Mouse (Mus musculus): Measurements from ENCODE around the gene Paics. TPM values are rescaled to one million over a fixed set of nuclear protein-coding genes. Genes with fewer than 3 reads are reported as not detected.
"Not testable (repeated sequence)": the region's sequence is repeated elsewhere in the genome, so short reads cannot be mapped to it uniquely, and the experiment has no call there.

Paics gene
- polyA plus RNA-seq (2014; fragmentation: Nextera tagmentation; extraction: Ambion mirVana), result 165 and 174 TPM in 2 replicates

DNA sequence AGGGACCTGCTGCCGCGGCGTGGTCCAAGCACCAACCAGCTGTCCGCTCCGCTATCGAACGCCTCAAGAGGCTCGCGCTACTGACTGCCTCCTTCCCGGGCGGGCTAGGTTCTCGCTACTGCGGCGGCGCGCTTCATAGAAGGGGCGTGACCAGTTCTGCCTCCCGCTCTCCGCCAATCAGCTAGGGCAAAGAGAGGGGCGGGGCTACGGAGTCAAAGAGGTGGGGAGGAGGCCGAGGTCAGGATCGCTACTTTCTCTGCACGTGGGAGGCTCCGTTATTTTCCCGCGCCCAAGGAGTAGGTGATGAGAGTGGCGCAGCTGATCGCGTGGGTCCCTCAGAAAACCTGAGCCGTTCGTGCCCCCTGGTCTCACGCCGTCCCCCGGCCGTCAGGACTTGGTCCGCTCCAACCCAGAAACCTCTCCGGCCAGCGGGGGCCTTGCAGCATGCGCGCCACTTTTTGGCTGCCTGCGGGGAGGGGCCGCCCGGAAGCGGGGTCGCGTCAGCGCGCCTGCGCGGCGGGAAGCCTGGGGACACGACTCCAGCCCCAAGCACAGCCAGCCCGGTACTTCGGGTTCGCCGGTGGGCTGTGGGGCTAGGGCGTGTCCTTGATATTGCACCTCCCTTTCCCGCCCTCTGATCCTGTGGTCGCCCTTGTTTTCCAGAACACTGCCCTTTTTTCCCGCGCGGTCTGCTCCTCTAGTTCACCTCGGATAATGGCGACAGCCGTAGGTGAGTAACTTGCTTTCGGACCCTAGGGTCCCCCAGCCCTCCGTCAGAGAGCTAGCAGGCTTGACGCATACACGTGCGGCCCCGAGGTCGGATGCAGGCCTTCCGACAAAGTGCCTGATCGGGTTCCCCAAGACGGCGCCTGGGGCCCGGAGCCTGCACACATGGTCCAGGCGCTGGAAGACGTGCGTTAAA lies at the start of gene Paics, which contains the start of gene Ppat:
TSS of gene Paics (plus strand) at position 202 of the 922 bp plus-strand sequence.
TSS of gene Ppat (minus strand) at position 473 of the 922 bp plus-strand sequence.
- Histone ChIP-seq H3K9ac (replicated peaks; ENCODE audit: low read depth, low read length) (peak within 1 kb of the TSS; percentile 74), H3K4me1 (ENCODE audit: control insufficient read depth, insufficient read depth, low read length) (peaks cover 21% of the 10 kb centered on the region), H3K36me3 (ENCODE audit: control insufficient read depth, insufficient read depth, low read length) (no peaks in the 10 kb centered on the region; the same call in 1 of the 2 replicates), H3K27ac (ENCODE audit: low read depth, low read length) (peak within 1 kb of the TSS; percentile 52), H3K4me2 (ENCODE audit: low read depth, low read length) (peak within 1 kb of the TSS; percentile 74), H3K27me3 (ENCODE audit: control insufficient read depth, insufficient read depth, low read length) (no peaks in the 10 kb centered on the region; the same call in 1 of the 2 replicates), H3K4me3 (ENCODE audit: low read depth, low read length) (peak within 1 kb of the TSS; percentile 63), H3K9me3 (ENCODE audit: control insufficient read depth, low read length) (no peaks in the 10 kb centered on the region)
- WGBS, result under 1% methylated on average over 81 of the region's 81 CpGs
- peak; percentile 97 for ATAC-seq (ENCODE audit: low read depth)

DNA sequence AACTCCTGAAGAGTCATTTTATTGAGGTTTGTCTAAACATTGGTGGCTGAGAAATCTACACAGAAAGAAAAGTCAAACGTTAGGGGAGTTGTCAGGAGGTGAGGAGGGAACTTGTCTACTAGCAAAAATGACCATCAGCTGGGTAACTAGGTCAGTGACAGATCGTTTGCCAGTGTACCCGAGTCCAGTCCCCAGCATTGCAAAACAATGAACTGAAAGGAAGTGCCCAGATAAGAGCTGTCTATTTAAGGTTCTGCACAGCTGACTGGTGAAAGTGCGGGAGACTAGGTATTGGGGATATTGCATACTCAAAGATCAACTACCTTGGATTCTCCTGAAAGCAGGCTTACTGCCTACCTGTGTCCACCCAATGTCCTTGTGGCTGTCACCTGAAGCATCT lies 49.0 kb upstream of the Paics start:
- WGBS, result 85% methylated on average over 4 of the region's 4 CpGs
- H3K9me3 ChIP-seq (ENCODE audit: control insufficient read depth, low read length), result no peaks in the 10 kb centered on the region
- no peak for ATAC-seq (ENCODE audit: low read depth)
- H3K4me1 ChIP-seq (ENCODE audit: control insufficient read depth, insufficient read depth, low read length), result peaks cover 4% of the 10 kb centered on the region; the same call in 1 of the 2 replicates
- no peak overlapping the region for H3K4me2 ChIP-seq (ENCODE audit: low read depth, low read length)
- no peak overlapping the region for H3K9ac ChIP-seq (replicated peaks; ENCODE audit: low read depth, low read length)
- H3K36me3 ChIP-seq (ENCODE audit: control insufficient read depth, insufficient read depth, low read length), result no peaks in the 10 kb centered on the region
- no peaks in the 10 kb centered on the region for H3K27me3 ChIP-seq (ENCODE audit: control insufficient read depth, insufficient read depth, low read length)
- H3K27ac ChIP-seq (ENCODE audit: low read depth, low read length), result no peak overlapping the region
- H3K4me3 ChIP-seq (ENCODE audit: low read depth, low read length), result no peak overlapping the region

DNA sequence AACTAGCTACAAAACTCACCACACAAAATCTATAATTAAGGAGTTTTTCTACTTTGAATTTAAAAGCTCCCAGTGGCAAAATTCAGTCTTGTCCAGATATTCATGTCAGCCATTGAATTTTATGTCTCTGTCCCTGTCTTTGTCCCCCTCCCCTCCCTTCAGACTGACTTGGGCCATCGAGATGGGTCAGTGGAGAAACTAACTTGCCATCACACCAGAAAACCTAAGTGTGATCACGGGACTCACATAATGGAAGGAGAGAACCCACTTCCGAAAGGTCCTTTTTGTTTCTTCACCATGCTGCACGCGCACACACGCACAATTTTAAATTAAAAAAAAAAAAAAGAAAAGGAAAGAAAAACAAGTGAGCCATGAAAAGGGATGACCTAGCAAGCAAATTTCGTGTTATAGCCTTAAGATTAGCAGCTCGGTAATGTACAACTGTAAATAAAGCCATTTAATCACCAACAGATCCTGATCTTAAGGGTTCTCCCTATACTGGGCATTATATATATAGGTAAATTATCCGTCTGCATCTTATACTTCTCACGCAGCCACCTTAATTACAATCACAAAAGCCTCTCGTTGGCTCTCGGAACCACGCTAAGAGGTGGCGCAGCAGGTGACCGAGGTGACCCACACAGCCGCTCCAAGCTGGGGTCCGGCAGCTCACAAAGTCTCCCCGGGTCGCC lies 46.2 kb upstream of the Paics start:
- peak; percentile 57 for ATAC-seq (ENCODE audit: low read depth)
- Histone ChIP-seq H3K4me3 (ENCODE audit: low read depth, low read length) (peak overlapping the region; percentile 70), H3K9me3 (ENCODE audit: control insufficient read depth, low read length) (no peaks in the 10 kb centered on the region), H3K4me1 (ENCODE audit: control insufficient read depth, insufficient read depth, low read length) (peaks cover 4% of the 10 kb centered on the region; the same call in 1 of the 2 replicates), H3K36me3 (ENCODE audit: control insufficient read depth, insufficient read depth, low read length) (no peaks in the 10 kb centered on the region), H3K27me3 (ENCODE audit: control insufficient read depth, insufficient read depth, low read length) (no peaks in the 10 kb centered on the region), H3K27ac (ENCODE audit: low read depth, low read length) (peak overlapping the region; percentile 91), H3K9ac (replicated peaks; ENCODE audit: low read depth, low read length) (peak overlapping the region; percentile 80), H3K4me2 (ENCODE audit: low read depth, low read length) (peak overlapping the region; percentile 50)
- WGBS, result 1% methylated on average over 19 of the region's 19 CpGs

DNA sequence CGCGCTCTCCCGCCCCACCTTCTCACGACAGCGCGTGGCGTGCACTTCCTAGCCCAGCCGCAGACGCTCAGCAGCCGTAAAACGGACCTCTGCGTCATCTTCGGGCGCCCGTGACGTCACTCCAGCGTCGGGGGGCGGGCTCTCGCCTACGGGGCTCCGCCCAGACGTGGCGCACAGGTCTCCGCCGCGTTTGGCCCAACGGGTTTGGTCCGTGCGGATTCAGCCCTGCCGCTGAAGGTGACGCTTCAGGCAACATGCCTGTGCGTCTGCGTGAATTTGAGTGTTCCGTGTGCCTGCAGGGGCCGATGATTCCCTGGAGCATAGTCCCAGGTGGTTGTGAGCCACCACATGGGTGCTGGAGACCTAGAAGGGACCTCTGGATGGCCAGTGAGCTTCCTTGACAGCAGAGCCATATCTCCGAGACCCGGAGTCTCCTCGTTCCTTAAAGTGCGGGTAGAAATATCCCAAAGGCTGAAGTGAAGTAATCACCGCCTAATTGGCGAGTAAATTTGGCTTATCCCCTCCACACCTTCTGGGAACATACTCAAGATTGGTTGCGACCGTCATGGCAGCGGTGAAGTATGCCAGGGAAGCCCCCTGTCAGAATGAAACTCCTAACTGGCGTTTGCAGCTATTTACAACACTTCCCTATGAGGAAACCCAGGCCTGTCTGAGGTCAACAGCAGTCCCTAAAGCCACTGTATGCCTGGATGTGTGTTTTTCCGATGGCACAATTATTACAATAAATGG lies 45.5 kb upstream of the Paics start, which contains the start of gene Aasdh:
TSS of gene Aasdh (minus strand) at position 110 of the 750 bp plus-strand sequence.
- Histone ChIP-seq H3K36me3 (ENCODE audit: control insufficient read depth, insufficient read depth, low read length) (no peaks in the 10 kb centered on the region), H3K27me3 (ENCODE audit: control insufficient read depth, insufficient read depth, low read length) (no peaks in the 10 kb centered on the region), H3K9me3 (ENCODE audit: control insufficient read depth, low read length) (no peaks in the 10 kb centered on the region), H3K4me2 (ENCODE audit: low read depth, low read length) (peak within 1 kb of the TSS; percentile 85), H3K9ac (replicated peaks; ENCODE audit: low read depth, low read length) (peak within 1 kb of the TSS; percentile 80), H3K27ac (ENCODE audit: low read depth, low read length) (peak within 1 kb of the TSS; percentile 91), H3K4me3 (ENCODE audit: low read depth, low read length) (peak within 1 kb of the TSS; percentile 70), H3K4me1 (ENCODE audit: control insufficient read depth, insufficient read depth, low read length) (peaks cover 4% of the 10 kb centered on the region; the same call in 1 of the 2 replicates)
- under 1% methylated on average over 47 of the region's 47 CpGs for WGBS
- peak; percentile 98 for ATAC-seq (ENCODE audit: low read depth)

DNA sequence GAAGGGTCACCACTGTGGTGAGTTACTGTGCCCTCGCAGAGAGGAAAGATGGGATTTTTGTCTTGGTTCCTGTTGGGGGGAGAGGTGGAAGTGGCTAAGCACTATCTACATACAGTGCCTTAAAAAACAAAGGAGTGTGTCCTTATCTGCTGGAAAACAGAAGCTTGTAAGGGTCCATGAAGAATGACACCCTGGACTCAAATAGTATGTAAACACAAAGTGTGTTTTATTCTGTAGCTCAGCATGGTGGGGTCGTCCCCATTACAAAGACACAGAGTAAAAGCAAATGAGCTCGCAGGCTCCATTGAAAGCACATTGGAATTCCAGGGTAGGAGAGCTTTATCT lies 45.0 kb upstream of the Paics start:
- H3K4me2 ChIP-seq (ENCODE audit: low read depth, low read length), result peak overlapping the region; percentile 85
- ATAC-seq (ENCODE audit: low read depth), result no peak
- peak overlapping the region; percentile 70 for H3K4me3 ChIP-seq (ENCODE audit: low read depth, low read length)
- peak overlapping the region; percentile 80 for H3K9ac ChIP-seq (replicated peaks; ENCODE audit: low read depth, low read length)
- no peaks in the 10 kb centered on the region for H3K9me3 ChIP-seq (ENCODE audit: control insufficient read depth, low read length)
- peak overlapping the region; percentile 91 for H3K27ac ChIP-seq (ENCODE audit: low read depth, low read length)
- H3K36me3 ChIP-seq (ENCODE audit: control insufficient read depth, insufficient read depth, low read length), result no peaks in the 10 kb centered on the region
- WGBS, result 37% methylated on average over 3 of the region's 3 CpGs
- peaks cover 4% of the 10 kb centered on the region; the same call in 1 of the 2 replicates for H3K4me1 ChIP-seq (ENCODE audit: control insufficient read depth, insufficient read depth, low read length)
- no peaks in the 10 kb centered on the region for H3K27me3 ChIP-seq (ENCODE audit: control insufficient read depth, insufficient read depth, low read length)

DNA sequence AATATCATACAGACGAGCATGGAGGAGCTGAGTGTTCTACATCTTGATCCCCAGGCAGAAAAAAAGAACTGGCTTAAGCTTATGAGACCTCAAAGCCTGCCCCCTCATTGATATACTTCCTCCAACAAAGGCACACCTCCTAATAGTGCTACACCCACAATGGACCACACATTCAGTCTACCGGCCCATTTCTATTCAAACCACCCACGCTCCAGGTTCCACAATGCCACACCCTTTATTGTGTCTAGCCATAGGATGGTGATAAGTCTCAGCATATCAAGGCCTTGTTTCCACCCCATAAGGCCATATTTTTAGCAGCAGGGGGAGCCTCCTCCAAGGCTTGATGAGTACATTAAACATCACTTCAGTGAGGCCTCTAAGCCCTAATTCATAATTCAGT lies 40.3 kb upstream of the Paics start:
- Histone ChIP-seq H3K9me3 (ENCODE audit: control insufficient read depth, low read length) (no peaks in the 10 kb centered on the region), H3K36me3 (ENCODE audit: control insufficient read depth, insufficient read depth, low read length) (peaks cover 6% of the 10 kb centered on the region), H3K27ac (ENCODE audit: low read depth, low read length) (no peak overlapping the region), H3K4me1 (ENCODE audit: control insufficient read depth, insufficient read depth, low read length) (peaks cover 3% of the 10 kb centered on the region; the same call in 1 of the 2 replicates), H3K4me2 (ENCODE audit: low read depth, low read length) (no peak overlapping the region), H3K9ac (replicated peaks; ENCODE audit: low read depth, low read length) (no peak overlapping the region), H3K4me3 (ENCODE audit: low read depth, low read length) (no peak overlapping the region), H3K27me3 (ENCODE audit: control insufficient read depth, insufficient read depth, low read length) (no peaks in the 10 kb centered on the region)
- WGBS, result 85% methylated on average over 3 of the region's 3 CpGs
- ATAC-seq (ENCODE audit: low read depth), result no peak

DNA sequence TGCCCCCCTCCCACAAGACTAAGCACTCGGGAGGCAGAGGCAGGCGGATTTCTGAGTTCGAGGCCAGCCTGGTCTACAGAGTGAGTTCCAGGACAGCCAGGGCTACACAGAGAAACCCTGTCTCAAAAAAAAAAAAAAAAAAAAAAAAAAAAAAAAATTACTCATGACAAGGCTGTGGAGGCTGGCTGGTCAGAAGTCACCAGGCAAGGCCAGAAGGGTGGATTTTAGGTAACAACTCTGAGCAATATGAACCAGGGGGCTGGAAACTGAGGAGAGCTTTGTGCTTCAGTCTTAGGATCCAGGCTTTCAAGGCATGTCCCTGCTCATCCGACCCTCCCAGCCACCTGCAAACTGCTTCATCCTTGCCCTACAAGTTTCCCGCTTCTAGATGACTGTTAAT lies 38.6 kb upstream of the Paics start:
- ATAC-seq (ENCODE audit: low read depth); H3K27me3 ChIP-seq (ENCODE audit: control insufficient read depth, insufficient read depth, low read length); H3K27ac ChIP-seq (ENCODE audit: low read depth, low read length); H3K9me3 ChIP-seq (ENCODE audit: control insufficient read depth, low read length); H3K9ac ChIP-seq (replicated peaks; ENCODE audit: low read depth, low read length); H3K4me3 ChIP-seq (ENCODE audit: low read depth, low read length); H3K36me3 ChIP-seq (ENCODE audit: control insufficient read depth, insufficient read depth, low read length); H3K4me1 ChIP-seq (ENCODE audit: control insufficient read depth, insufficient read depth, low read length); H3K4me2 ChIP-seq (ENCODE audit: low read depth, low read length): not testable (repeated sequence)
- WGBS, result 91% methylated on average over 5 of the region's 5 CpGs

DNA sequence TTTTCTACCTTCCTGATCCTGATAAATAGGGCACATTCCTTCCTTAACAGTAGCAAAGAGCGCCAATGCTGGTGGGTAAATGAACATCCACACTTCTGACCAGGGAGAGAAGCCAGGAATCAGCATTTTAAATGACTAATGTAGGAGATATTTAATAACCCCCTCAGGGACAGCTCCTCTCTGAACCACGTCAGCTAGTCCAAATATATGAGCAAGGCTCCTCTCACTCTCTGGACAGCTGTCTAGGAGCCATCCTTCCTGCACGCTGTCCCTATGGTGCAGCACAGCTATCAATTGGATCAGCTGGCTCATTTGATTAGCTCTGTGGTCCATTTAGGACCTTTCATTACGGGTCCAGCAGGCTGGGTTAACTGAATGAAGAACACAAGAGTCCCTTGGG lies 28.3 kb upstream of the Paics start:
- no peak for ATAC-seq (ENCODE audit: low read depth)
- Histone ChIP-seq H3K9ac (replicated peaks; ENCODE audit: low read depth, low read length) (no peak overlapping the region), H3K36me3 (ENCODE audit: control insufficient read depth, insufficient read depth, low read length) (peaks cover 4% of the 10 kb centered on the region; the same call in 1 of the 2 replicates), H3K4me2 (ENCODE audit: low read depth, low read length) (no peak overlapping the region), H3K27ac (ENCODE audit: low read depth, low read length) (no peak overlapping the region), H3K4me1 (ENCODE audit: control insufficient read depth, insufficient read depth, low read length) (no peaks in the 10 kb centered on the region), H3K4me3 (ENCODE audit: low read depth, low read length) (no peak overlapping the region), H3K27me3 (ENCODE audit: control insufficient read depth, insufficient read depth, low read length) (no peaks in the 10 kb centered on the region), H3K9me3 (ENCODE audit: control insufficient read depth, low read length) (no peaks in the 10 kb centered on the region)
- WGBS, result 74% methylated on average over 4 of the region's 4 CpGs
